ENCODE assay signal across 20 mouse cellular contexts in the genomic region with DNA sequence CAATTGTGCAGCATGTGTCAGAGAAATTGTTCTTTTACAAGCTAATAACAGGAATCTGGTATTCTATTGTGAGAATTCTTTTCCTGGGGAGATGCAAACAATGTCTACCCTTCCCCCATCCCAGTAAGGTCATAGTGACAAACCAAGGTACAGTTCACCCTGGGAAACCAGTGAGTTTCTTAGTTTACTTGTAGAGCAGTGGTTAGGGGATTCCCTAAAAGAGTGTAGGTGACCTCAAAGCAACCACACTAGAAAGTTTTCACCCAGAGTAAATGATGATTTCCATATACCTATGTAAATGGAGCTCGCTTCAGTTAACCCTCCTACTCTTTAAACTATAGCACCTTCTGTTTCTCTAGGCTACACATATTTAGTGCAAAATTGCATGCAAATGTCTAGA. TPM values are rescaled to one million over a fixed set of nuclear protein-coding genes. Genes with fewer than 3 reads are reported as not detected.
DNase-seq lines count a peak whose midpoint lies in the region; ATAC-seq lines count a peak whose summit lies in the region.
"Had no signal": no experiment of that assay in that cellular context is flagged by ENCODE, and none has a peak within 500 bp of the region (broad histone marks: within the 10 kb centered on the region; RNA-seq: fewer than 3 reads in every experiment).

No protein-coding gene starts in this region.

- H3K9me3 ChIP-seq in hindbrain, embryonic 10.5 days = no peaks in the 10 kb centered on the region
- H3K9me3 ChIP-seq: embryonic facial prominence, embryonic 15.5 days; forebrain, embryonic 10.5 days; heart, embryonic 15.5 days; hindbrain, embryonic 15.5 days had no signal

- H3K4me1 ChIP-seq in hindbrain, embryonic 10.5 days (replicated peaks) = no peaks in the 10 kb centered on the region
- H3K4me1 ChIP-seq: embryonic facial prominence, embryonic 15.5 days; forebrain, embryonic 10.5 days; heart, embryonic 15.5 days; hindbrain, embryonic 15.5 days had no signal

- H3K36me3 ChIP-seq in splenic B cell, adult 2 months (ENCODE audit: control insufficient read depth, insufficient read depth, low read length, poor library complexity, severe bottlenecking) = no peaks in the 10 kb centered on the region
- H3K36me3 ChIP-seq in hindbrain, embryonic 10.5 days = no peaks in the 10 kb centered on the region
- H3K36me3 ChIP-seq: embryonic facial prominence, embryonic 15.5 days; forebrain, embryonic 10.5 days; heart, embryonic 15.5 days; hindbrain, embryonic 15.5 days had no signal

- peak; percentile 76 for DNase-seq in CD4-positive helper T cell, adult 2 months (ENCODE audit: low read depth, low spot score)
- peak; percentile 75 for DNase-seq in induced T-regulatory cell, adult 2 months (ENCODE audit: low read depth)
- DNase-seq in splenic B cell, adult 2 months (ENCODE audit: low read depth, low spot score) = peak; percentile 43
- DNase-seq in hindbrain, embryonic 10.5 days (ENCODE audit: low spot score) = no peak
- DNase-seq in thymus, postnatal 25 days = no peak
- DNase-seq: adrenal gland, adult 8-10 months; cerebellum, adult 11 months; cerebellum, adult 8-10 months; cerebellum, postnatal 14 days; embryo, embryonic 11 days; heart, adult 2 months; heart, postnatal 14 days had no signal

- H3K27me3 ChIP-seq in splenic B cell, adult 2 months (ENCODE audit: control insufficient read depth, insufficient read depth, low read length, poor library complexity, severe bottlenecking) = no peaks in the 10 kb centered on the region
- no peaks in the 10 kb centered on the region for H3K27me3 ChIP-seq in hindbrain, embryonic 10.5 days (ENCODE audit: insufficient read depth, poor library complexity, severe bottlenecking)
- H3K27me3 ChIP-seq: embryonic facial prominence, embryonic 15.5 days; heart, embryonic 15.5 days; hindbrain, embryonic 15.5 days; Patski had no signal

- 76% methylated on average over 1 of the region's 1 CpGs for WGBS in hindbrain, embryonic 10.5 days

- ATAC-seq in CD4-positive, CD25-positive, alpha-beta regulatory T cell, adult 4 months = peak; percentile 89
- ATAC-seq: forebrain, embryonic 14.5 days; Patski had no signal

- H3K27ac ChIP-seq in hindbrain, embryonic 10.5 days = no peak overlapping the region
- H3K27ac ChIP-seq: embryonic facial prominence, embryonic 15.5 days; forebrain, embryonic 10.5 days; heart, adult 2 months; heart, embryonic 15.5 days; hindbrain, embryonic 15.5 days had no signal

- H3K4me3 ChIP-seq in hindbrain, embryonic 10.5 days = no peak overlapping the region
- H3K4me3 ChIP-seq: embryonic facial prominence, embryonic 15.5 days; erythroblast, embryonic 14.5 days; forebrain, embryonic 10.5 days; heart, adult 2 months; heart, embryonic 15.5 days; hindbrain, embryonic 15.5 days had no signal

RNA-seq across cellular contexts. Expression of gene Tmtc4, which starts 13.6 kb away (rescaled TPM):
- polyA plus RNA-seq in CD4-positive, CD25-positive, alpha-beta regulatory T cell, adult 4 months (2017; shearing (Covaris generic)) = 10 to 100 TPM; 28.3 to 29.9 TPM
- 28.5 and 29.0 TPM in 2 replicates for polyA plus RNA-seq in hindbrain, embryonic 10.5 days (2016; fragmentation: Nextera tagmentation; extraction: Ambion mirVana)
- polyA plus RNA-seq: erythroblast, embryonic 14.5 days had no signal

Comparison
In these comparisons a context has a peak if more than half of its experiments do, and no peak if none do; other contexts are left out.
1. DNase-seq: peak in CD4-positive helper T cell, adult 2 months (single experiment), induced T-regulatory cell, adult 2 months (single experiment) and splenic B cell, adult 2 months (single experiment); none in hindbrain, embryonic 10.5 days (single experiment) and thymus, postnatal 25 days (single experiment).